Mouse (Mus musculus) cortical plate, adult 2 months (tissue): Measurements from ENCODE around the gene Kcna5.

Source experiments
- CTCF ChIP-seq: fragments of 200-500 bp; IDR thresholded peaks from 2 replicates; pipeline ENCODE4 v1.5.1; 2011; ENCODE audit warnings: mild to moderate bottlenecking, control low read depth, low read length; ENCODE audit not compliant: insufficient read depth; ENCODE audit errors: extremely low read depth
- POLR2A ChIP-seq: fragments of 200-500 bp; IDR thresholded peaks from 2 replicates; pipeline ENCODE4 v1.6.1; 2011; ENCODE audit warnings: mild to moderate bottlenecking, low read length, control low read depth; ENCODE audit not compliant: insufficient read depth; ENCODE audit errors: extremely low read depth

- TF ChIP-seq POLR2A: no peak
- TF ChIP-seq CTCF: no peak
Measured at GRCm38 (mm10) chr6:126564376-126564775, 29.2 kb upstream of the Kcna5 start.
